Mouse (Mus musculus): ENCODE measurements around the gene Syn3.

Syn3 gene

DNA sequence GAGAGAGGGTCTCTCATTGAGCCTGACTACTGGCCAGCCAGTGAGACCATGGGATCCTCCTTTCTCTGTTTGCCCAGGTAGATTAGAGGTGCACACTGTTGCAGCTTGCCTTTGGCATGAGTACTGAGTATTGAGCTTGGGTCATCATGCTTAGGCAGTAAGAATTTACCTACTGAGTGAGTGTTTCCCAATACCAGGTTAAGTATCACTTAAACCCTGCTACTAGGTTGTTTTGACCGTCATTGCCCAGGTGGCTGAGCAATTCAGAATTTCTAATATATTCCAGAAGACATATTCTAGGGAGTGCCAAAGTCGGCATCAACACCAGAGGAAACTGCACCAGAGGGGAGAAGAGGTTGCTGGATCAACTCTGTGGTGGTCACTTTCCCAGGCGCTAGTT is 273.2 kb downstream of the Syn3 start:
- no peak for DNase-seq (ENCODE audit: low read depth, low spot score)

DNA sequence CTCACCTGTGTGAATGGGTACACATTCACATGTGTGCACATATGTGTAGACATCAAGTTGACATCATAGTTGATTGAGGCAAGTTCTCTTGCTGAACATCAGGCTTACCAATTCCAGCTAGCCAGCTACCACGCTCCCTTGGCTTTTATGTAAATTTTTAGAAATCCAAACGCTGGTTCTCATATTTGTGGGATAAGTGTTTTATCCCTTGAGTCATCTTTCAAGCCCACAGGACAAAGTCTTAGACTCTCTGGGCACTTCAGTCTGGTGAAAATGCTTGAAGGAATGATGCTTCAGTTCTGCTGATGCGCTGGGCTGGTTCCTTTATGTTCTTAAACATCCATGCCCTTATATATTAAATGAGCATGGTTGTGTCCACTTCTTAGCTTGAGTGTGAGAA is 279.7 kb downstream of the Syn3 start:
- no peak for DNase-seq (ENCODE audit: low read depth, low spot score)

DNA sequence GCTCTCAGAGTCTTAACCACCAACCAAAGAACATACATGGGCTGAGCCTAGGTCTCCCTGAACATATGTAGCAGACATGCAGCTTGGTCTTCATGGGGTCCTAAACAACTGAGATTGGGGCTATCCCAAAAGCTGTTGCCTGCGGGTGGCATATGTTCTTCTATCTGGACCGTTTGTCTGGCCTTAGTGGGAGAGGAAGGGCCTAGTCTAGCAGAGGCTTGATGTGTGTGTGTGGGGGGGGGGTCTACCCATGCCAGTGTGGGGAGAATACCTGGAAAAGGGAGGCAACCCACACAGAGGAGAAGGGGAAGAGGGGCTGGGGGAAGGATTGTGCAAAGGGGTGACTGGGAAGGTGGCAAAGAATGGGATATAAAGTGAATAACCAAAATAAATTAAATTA is 281.9 kb downstream of the Syn3 start:
- DNase-seq (ENCODE audit: low read depth, low spot score), result no peak

DNA sequence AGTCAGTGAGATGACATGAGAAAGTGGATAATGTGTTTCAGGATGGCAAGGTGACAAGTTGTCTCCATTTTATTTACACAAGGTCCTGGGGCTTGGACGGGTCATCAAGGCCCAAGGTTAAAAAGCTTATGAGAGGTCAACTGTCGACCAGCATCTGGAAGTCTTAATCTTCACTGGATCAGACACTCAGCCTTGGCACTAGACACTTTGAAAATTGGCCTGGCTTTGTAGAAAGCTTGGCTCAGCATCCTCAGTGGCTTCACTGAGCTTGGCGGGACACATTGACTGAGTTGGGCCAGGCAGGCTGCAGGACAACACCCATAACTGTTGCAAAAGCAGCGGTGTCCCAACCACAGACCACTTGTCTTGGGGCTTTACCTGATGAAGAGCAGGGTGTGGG is 286.6 kb downstream of the Syn3 start:
- no peak for DNase-seq (ENCODE audit: low read depth, low spot score)

DNA sequence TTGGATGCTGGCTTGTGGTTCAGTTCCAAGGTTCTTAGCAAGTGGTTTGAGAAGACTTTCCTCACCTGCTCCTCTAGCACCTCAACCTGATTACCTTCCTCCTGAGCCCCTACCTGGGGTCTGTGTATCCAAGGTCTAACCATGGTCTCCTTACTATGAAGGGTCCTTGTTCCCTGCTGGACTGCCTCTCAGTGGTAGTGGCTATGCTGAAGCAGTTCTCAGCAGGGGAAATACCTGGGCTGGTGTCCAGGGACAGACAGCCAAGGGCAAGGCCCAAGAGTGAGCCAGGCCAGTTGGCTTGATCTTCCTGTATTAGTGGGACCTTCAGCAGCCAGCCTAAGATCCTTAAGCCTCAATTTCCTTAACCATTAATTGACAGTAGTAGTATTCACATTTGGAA is 294.8 kb downstream of the Syn3 start:
- no peak for DNase-seq (ENCODE audit: low read depth, low spot score)

DNA sequence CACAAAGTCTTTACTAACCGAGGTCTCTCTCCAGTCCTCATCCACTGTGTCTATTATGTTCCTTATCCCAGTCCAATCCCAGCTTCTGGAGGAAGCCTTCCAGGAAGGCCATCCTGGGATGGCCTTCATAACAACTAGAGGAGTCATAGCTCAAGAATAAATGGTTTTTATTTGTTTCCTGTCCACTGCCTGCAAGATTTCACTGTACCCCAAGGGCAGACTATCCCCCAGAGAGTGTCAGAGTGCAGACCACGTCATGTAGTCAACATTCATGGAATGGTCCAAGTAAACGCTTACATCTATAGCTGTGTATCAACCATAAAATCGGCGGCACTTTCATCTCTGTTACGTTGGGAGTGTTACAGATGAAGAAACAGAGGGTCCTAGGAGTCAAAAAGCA is 295.5 kb downstream of the Syn3 start:
- no peak for DNase-seq (ENCODE audit: low read depth, low spot score)

DNA sequence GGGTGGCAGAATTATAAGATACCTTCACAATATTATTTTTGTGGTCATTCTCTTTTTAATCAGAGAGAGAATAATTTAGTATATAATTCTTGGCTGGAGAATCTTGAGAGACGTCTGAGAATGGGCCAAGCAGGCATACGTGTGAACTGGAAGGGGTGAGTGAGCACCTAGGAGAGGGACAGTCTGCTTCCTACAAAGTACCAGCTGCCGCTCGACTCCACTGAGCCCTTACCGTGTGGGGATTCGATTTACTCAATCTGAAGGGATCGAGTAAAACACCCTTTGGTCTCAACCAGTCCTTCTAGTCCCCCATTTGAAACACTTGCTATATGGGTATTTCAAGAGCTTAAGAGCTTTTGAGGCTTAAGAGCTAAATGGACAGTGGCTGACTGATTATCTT is 296.9 kb downstream of the Syn3 start:
- DNase-seq (ENCODE audit: low read depth, low spot score), result no peak

DNA sequence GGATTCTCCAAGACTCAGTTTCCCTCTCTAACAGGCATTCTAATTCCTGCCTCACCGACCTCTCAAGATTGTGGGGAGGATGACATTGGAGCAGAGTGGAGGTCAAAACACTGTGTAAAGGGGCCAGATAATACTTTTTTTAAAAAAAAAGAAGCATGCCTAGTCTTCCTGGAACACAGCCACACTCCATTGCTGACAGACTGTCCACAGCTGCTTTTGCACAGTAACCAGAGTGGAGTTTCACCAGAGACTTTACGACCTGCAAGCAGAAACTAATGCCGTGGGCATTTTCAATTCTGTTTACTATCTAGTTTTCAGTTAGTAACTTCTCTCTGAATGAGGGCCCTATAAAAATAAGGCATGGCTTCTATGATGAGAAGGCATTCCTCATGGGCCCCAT is 297.7 kb downstream of the Syn3 start:
- no peak for DNase-seq (ENCODE audit: low read depth, low spot score)

DNA sequence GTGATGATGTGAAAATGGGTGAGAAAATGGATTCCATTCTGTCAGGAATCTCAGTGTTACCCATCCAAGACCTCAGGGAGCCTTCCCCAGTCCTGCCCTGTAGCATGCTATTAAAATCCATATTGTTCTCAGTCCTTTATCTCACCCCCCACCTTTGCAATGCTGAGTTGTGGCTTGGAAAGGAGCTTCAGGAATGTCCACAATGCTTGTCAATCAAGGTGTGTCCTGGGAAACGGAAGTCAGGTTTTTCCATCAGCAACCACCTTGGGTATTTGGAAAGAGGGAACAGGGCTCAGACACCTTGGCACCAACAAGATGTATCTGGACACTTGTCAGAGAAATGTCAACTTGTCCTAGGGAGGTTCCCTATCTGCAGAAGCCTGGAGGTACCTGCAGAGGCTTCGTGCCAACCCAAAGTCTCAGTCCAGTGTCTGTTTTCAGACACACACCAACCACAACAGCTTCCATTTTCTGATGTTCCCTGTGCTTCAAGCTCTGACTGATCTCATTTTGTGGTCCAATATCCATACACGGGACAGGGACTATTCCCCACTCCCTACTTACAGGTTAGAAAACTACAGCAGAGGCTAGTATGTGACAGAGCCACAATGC is 302.2 kb downstream of the Syn3 start:
- DNase-seq (ENCODE audit: low read depth, low spot score), result no peak

DNA sequence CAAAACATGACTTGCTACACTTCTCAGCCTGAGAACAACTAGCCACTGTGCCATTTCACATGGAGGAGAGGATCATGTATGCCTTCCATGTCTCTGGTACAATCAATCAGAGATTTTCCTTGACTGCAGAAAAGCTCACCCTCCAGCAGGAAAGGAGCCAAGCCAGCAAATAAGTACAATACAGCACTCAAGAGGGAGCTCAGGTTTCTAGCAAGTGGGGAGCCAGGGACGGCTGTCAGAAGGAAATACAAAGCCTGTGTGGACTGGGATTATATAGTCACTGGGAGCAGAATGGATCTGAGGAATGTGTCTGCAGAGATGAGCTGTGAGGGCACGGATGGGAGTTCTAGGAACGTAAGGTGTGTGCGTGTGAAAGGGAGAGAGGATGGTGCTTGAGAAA is 304.0 kb downstream of the Syn3 start:
- DNase-seq (ENCODE audit: low read depth, low spot score), result no peak

DNA sequence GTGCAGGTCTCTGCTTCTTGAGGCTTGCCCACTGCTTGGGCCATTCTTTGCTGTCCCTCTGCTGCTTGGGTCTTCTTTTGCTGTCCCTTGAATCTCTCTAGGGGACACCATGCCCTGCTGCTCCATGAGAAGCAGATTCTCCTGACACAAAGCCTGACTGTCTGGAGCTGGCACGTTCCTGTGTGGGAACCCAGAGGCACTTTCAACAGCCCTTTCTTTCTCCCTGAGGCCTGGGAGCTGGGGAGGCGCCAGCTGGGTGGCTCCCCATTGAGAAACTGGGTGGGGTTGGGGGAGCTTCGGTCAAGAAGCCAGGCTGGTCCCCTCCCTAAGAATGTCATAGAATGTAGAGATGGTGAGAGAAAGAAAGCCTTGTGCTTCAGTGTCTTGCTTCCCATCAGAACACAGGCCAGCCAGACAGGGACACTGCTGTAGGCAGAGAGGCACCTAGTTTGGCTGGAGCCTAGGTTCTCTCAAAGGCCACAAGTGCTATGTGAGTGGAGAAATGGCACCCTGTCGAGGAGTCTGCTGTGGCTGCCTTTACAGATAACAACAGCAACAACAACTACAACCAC is 304.7 kb downstream of the Syn3 start:
- no peak for DNase-seq (ENCODE audit: low read depth, low spot score)

DNA sequence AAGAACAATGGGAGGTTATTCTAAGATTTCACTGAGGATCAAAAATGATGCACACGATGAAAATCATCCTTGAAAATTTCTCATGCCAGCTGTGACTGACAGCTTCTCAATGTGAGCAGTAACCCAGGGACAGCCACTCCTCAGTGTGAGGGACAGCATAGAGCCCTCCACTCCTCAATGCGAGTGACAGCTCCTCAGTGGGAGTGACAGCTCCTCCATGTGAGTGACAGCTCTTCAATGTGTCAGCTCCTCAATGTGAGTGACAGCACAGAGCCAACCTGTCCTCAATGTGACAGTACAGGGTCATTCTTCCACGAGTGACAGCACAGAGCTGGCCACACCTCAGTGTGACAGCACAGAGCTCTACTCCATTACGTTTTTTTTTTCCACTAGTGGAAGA is 310.1 kb downstream of the Syn3 start:
- DNase-seq (ENCODE audit: low read depth, low spot score), result no peak

DNA sequence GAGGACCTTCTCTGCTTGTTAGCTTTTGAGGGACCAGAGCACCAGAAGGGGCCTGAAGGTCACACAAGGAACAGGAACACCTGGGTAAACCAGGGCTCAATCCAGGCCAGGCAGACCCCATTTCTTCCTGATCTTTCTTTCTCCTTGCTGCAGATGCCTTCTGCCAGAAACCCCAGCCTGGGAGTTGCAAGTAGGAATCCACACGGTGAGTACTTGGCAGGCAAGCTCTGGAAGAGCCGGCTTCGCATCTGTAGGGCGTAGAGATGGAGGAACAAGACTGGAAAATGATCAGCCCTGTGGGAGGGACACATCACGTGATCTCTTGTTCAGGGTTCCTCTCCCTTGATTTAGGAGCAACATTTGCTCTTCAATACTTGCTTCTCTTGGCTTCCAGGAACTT is 310.8 kb downstream of the Syn3 start:
- DNase-seq (ENCODE audit: low read depth, low spot score), result no peak

DNA sequence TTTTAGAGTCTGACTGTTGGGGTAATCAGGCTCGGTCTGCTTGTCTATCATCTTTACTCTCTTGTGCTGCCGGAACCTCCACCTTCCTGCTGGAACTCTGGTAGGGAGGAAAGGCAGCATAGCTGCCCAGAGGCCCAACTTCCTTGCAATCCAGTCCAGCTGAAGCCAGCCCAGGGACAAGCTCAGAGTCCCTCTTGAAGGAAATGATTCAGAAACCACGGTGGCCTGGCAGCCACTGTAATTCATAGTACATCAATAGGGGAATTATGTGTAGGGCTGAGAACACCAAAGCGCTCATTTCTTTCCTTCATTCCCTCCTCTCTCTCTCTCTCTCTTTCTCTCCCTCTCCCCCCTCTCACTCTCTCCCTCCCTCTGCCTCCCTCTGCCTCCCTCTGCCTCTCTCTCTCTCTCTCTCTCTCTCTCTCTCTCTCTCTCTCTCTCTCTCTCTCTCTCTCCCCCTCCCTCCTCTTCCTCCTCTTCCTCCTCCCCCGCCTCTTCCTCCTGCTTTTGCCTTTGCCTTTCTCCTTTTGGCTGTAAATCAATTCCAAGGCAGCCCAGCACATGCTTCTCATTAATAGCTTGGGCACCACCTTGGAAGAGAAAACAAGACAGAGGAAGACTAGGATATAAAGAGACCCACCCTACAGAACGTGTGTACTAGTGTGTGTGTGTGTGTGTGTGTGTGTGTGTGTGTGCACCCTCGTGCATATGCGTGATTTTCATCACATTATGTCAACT is 315.4 kb downstream of the Syn3 start:
- no peak for DNase-seq (ENCODE audit: low read depth, low spot score)

DNA sequence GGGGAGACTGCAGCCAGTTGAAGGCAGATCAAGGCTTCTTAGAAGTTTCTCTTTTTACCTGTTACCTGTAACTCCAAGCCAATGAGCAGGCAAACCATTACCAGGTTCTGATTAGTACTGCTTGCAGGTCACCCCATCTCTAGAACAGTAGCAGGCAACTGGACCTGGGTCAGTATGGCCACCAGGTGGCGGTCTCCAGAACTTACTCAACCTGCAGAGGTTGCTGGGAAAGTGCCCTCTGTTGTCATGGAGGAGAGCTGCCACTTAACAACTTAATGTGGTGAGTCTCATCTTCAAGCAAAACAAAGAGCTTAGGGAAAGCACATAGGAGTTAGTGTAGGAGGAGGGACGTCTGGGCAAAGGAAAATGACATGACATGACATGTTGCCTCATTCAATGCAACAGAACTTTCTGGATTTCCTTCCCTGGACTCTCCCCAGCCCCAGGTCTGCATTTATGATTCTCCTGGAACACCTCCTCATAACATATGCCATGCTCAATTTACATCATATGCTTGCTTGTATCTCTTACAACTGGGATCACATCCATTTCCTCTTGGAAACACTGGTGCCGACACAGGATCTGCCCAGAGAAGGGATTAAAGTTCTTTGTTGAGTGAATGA is 316.4 kb downstream of the Syn3 start:
- no peak for DNase-seq (ENCODE audit: low read depth, low spot score)

DNA sequence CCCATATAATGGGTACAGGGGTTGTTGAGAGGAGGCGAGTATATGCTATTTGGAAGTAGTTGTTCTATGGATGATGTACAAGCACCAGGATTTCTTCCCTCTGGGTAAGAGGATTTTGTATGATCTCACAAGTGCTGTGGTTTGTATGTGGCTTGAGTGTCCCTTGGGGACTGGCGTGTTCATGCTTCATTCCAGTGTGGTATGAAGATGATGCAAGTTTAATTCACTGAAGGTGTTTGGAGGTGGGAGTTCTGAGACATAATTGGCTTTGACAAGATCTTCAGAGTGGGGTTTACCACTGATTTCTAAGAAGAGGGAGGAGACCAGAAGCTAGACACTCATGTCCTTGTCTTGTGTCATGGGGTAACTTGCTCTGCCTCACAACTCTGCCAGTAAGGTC is 322.3 kb downstream of the Syn3 start:
- DNase-seq (ENCODE audit: low read depth, low spot score), result no peak

DNA sequence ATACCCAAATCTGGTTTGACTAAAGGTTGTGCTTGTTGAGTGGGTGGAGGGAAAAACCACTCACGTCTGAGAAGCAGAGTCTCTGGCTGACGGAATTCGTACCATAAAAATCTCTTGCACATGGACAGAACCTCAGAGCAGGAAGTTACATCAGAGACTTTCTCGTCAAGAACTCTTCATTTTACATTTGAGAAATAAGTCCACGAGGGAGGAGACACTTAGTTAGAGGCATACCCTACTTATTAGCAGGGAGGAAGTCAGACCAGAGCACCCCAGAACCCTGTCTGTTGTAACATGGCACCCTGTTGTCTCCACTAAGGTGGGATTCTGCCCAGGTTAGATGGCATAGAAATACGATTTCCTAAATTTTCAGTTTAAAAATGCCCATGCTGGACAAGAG is 324.7 kb downstream of the Syn3 start:
- DNase-seq (ENCODE audit: low read depth, low spot score), result no peak

DNA sequence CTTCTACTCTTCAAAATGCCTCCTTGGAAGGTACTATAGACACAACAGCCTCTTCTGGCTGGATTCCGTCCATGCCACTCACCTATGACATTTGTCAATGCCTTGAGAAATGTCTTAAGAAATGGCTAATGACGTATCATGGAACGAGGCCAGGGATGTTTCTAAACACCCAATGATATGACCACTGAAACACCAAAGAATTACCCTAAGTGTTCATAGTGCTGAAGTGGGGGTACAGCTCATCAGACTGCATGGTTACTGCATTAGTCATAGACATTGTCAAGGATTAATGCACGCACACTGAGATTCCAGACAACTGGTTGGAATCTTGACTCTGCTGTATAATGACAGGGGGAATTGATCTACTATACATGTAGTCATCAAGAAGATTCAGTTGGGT is 325.4 kb downstream of the Syn3 start:
- no peak for DNase-seq (ENCODE audit: low read depth, low spot score)

DNA sequence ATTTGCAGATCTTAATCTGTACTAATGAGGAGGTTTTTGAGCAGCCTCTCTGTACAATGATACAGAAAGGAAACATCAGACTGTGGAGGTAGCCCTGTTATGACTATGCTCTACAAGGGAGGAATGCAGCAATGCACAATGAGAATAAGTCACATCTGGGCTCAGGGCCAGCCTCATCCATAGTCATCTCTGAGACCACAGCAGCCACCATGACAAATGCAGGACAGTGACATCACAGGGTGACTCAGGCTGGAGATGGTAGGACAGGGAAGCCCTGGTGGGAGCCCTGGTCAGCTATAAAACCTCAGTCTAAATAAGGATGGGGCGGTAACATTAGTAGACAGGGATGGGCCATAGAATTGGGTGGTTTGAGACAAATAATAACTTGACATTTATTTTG is 327.4 kb downstream of the Syn3 start:
- DNase-seq (ENCODE audit: low read depth, low spot score), result no peak

DNA sequence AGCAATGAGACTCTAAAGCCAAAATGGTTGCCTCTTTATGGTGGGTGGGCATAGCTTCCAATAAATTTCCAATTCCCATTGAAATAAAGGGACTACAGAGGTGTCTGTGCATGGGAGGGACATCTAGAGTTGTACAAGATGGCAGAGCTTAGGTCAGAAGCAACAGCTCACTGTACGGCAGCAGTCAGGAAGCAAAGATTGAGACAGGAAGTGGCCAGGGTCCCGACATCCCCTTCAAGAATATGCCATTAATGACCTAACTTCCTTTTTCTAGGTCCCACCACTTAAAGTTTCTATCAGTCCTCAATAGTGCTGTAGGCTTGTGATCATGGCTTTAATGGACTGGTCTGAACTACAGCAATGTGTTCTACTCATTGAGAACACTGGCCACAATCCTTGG is 330.6 kb downstream of the Syn3 start:
- DNase-seq (ENCODE audit: low read depth, low spot score), result no peak

DNA sequence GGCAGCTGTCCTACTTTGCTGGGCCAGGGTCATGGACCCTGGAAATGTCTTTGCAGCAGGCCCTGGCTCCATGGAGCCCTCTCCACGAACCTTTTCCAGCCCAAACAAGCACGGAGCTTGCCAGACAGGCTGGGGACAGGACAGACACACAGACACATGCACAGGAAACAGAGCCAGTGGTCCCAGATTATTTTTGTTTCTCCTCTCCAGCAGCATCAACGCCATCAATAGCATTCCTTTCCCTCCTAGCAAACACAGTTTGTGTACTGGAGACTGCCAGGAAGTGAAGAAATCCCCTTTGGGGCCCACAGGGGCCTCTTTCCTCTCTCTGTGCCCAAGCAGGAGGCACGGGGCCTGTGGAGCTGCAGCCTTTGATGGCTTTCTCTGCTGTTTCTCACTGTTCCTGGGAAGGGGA is 331.8 kb downstream of the Syn3 start:
- no peak for DNase-seq (ENCODE audit: low read depth, low spot score)

DNA sequence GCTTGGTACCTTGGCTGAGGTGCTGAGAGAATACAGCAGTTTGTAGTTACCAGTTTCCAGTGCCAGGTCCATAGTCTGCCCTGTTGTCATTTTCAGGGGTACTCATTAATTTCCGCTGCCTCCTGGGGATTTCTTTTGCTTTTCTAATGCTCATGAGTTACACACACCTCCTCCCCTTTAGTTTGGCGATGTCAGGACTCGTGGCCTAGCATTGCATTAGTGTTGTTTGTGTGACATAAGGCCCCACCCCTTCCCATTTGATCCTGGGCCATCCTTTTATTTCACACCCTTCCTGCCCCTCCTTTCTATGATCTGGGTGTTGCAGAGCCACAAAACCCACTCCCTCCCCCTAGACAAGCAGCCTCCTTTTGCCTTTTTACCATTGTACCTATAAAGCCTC is 334.6 kb downstream of the Syn3 start:
- DNase-seq (ENCODE audit: low read depth, low spot score), result no peak

DNA sequence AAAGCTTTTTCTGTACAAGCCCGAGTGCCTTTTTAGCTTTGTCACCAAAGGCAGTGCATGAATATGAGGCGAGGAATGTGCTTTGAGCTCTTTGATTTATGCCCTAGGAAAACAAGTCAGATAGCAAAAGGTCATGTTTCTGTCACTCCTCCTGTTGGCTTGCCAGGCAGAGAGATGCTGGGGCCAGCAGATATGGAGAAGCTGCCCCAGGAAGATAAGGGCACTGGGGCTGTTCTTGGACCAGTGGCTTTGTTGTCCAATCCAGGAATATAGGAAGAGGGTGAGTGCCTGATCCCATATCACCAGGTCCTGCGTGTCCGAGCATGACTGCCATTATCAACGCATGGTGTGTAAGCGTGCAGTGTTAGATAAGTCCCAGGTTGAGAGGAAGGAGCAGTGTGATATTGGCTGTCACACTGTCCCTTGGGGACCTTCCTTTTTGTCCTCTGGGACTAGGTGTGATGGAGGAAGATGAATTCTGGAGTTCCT is 336.9 kb downstream of the Syn3 start:
- DNase-seq (ENCODE audit: low read depth, low spot score), result no peak
